Mouse (Mus musculus) testis, adult 2 months (tissue): Measurements from ENCODE around the gene Ttc1.

ENCODE experiments used
- CTCF ChIP-seq: fragments of 200-500 bp; IDR thresholded peaks from 2 replicates; pipeline ENCODE4 v1.5.1; 2012; ENCODE audit warnings: low read depth, mild to moderate bottlenecking, inconsistent platforms, low read length, moderate library complexity; ENCODE audit not compliant: control insufficient read depth, insufficient read depth, insufficient replicate concordance
- POLR2A ChIP-seq: fragments of 200-500 bp; IDR thresholded peaks from 2 replicates; pipeline ENCODE4 v1.6.1; 2012; ENCODE audit warnings: low read depth, mild to moderate bottlenecking, inconsistent platforms, low read length, moderate library complexity; ENCODE audit not compliant: control insufficient read depth

- TF ChIP-seq CTCF (no peak), POLR2A (no peak)
These were observed 48.2 kb upstream of the Ttc1 start for GRCm38 (mm10) chr11:43795992-43796391.
